8 mouse cellular contexts compared by ENCODE assay signal in genomic region chr11:101174389-101174745, GRCm38 (mm10). TPM values are rescaled to one million over a fixed set of nuclear protein-coding genes. Genes with fewer than 3 reads are reported as not detected.
DNase-seq lines count a peak whose midpoint lies in the region; ATAC-seq and TF ChIP-seq lines count a peak whose summit lies in the region.

No protein-coding gene starts in this region.

- no peak overlapping the region for H3K9ac ChIP-seq in limb, embryonic 11.5 days (ENCODE audit: low read length)
- H3K9ac ChIP-seq in stomach, embryonic 15.5 days = no peak overlapping the region

- peaks cover 28% of the 10 kb centered on the region for H3K4me1 ChIP-seq in cerebellum, adult 2 months (ENCODE audit: control insufficient read depth, insufficient read depth, low read length)
- H3K4me1 ChIP-seq in spleen, adult 2 months (ENCODE audit: control insufficient read depth, insufficient read depth, insufficient read length) = peaks cover 35% of the 10 kb centered on the region
- peaks cover 36% of the 10 kb centered on the region for H3K4me1 ChIP-seq in limb, embryonic 11.5 days (ENCODE audit: control insufficient read depth, insufficient read depth, low read length)
- H3K4me1 ChIP-seq in stomach, embryonic 15.5 days = peaks cover 46% of the 10 kb centered on the region

- H3K9me3 ChIP-seq in limb, embryonic 11.5 days (ENCODE audit: control insufficient read depth, low read length) = no peaks in the 10 kb centered on the region
- H3K9me3 ChIP-seq in stomach, embryonic 15.5 days = no peaks in the 10 kb centered on the region

- no peak for TF ChIP-seq CTCF in cerebellum, adult 2 months (IDR thresholded peaks at IDR 0.05; ENCODE audit: borderline replicate concordance, insufficient read depth, low read depth, low read length)
- no peak for TF ChIP-seq CTCF in spleen, adult 2 months (IDR thresholded peaks at IDR 0.05; ENCODE audit: extremely low read depth, insufficient read depth, insufficient read length, insufficient replicate concordance)

- no peaks in the 10 kb centered on the region for H3K27me3 ChIP-seq in cerebellum, adult 2 months (ENCODE audit: control insufficient read depth, insufficient read depth, low read length)
- peaks cover 26% of the 10 kb centered on the region for H3K27me3 ChIP-seq in spleen, adult 2 months (ENCODE audit: control insufficient read depth, insufficient read depth, low read length)
- peaks cover 72% of the 10 kb centered on the region for H3K27me3 ChIP-seq in limb, embryonic 11.5 days (ENCODE audit: control insufficient read depth, insufficient read depth, low read length)
- peaks cover 27% of the 10 kb centered on the region for H3K27me3 ChIP-seq in stomach, embryonic 15.5 days (replicated peaks)

- peak overlapping the region; percentile 53 for H3K4me2 ChIP-seq in limb, embryonic 11.5 days (ENCODE audit: low read depth, severe bottlenecking)
- H3K4me2 ChIP-seq in stomach, embryonic 15.5 days = peak overlapping the region; percentile 81

- H3K36me3 ChIP-seq in spleen, adult 2 months (ENCODE audit: control insufficient read depth, insufficient read depth, low read length) = no peaks in the 10 kb centered on the region
- no peaks in the 10 kb centered on the region for H3K36me3 ChIP-seq in limb, embryonic 11.5 days (ENCODE audit: control insufficient read depth, insufficient read depth, low read length)
- no peaks in the 10 kb centered on the region for H3K36me3 ChIP-seq in stomach, embryonic 15.5 days

- DNase-seq in cerebellum, adult 2 months = peak; percentile 63 to 68
- DNase-seq in cerebellum, adult 9-11 months = no peak
- DNase-seq in spleen, adult 2 months (ENCODE audit: low read depth in 1 of 2, low spot score in 2 of 2) = no peak
- no peak for DNase-seq in spleen, postnatal 4 days (ENCODE audit: low spot score in 2 of 2)
- DNase-seq in limb, embryonic 11.5 days (ENCODE audit: low spot score) = no peak
- DNase-seq in left cerebral cortex, postnatal 14 days (ENCODE audit: low spot score in 2 of 2) = no peak
- no peak for DNase-seq in embryo, embryonic 9.5 days (ENCODE audit: extremely low spot score)

- 8% methylated on average over 9 of the region's 9 CpGs for WGBS in cerebellum, adult 2 months
- WGBS in spleen, adult 2 months = 42% methylated on average over 9 of the region's 9 CpGs
- 27% methylated on average over 9 of the region's 9 CpGs for WGBS in limb, embryonic 11.5 days
- WGBS in stomach, embryonic 15.5 days = 31% methylated on average over 9 of the region's 9 CpGs

- ATAC-seq in limb, embryonic 11.5 days (ENCODE audit: insufficient number of reproducible peaks, low FRiP score, low TSS enrichment, low read depth) = no peak
- ATAC-seq in stomach, embryonic 15.5 days (ENCODE audit: insufficient read depth, low FRiP score, low read depth) = no peak

- peak overlapping the region; percentile 77 for H3K27ac ChIP-seq in cerebellum, adult 2 months (ENCODE audit: insufficient read depth, low read length)
- H3K27ac ChIP-seq in spleen, adult 2 months (ENCODE audit: insufficient read depth, low read length) = 0 out of 2 replicates have a peak overlapping the region, but pooled peaks have one; percentile 27
- no peak overlapping the region for H3K27ac ChIP-seq in limb, embryonic 11.5 days (replicated peaks; ENCODE audit: low read depth, low read length)
- H3K27ac ChIP-seq in stomach, embryonic 15.5 days = no peak overlapping the region

- intact Hi-C loops in left cerebral cortex, postnatal 14 days (cut with DNase I) = loop anchor here (5.0 to 10.0 kb wide), 2 partner anchors 50 to 77 kb away; partner anchors contain the start of gene Psmc3ip

- H3K4me3 ChIP-seq in cerebellum, adult 2 months (replicated peaks; ENCODE audit: insufficient read depth, low read depth, low read length) = peak overlapping the region; percentile 16
- no peak overlapping the region for H3K4me3 ChIP-seq in spleen, adult 2 months (ENCODE audit: extremely low read depth, insufficient read depth, insufficient read length)
- H3K4me3 ChIP-seq in limb, embryonic 11.5 days (ENCODE audit: low read depth, low read length) = peak overlapping the region; percentile 23
- peak overlapping the region; percentile 41 for H3K4me3 ChIP-seq in stomach, embryonic 15.5 days (replicated peaks)

- TF ChIP-seq POLR2A in cerebellum, adult 2 months (IDR thresholded peaks at IDR 0.05; ENCODE audit: borderline replicate concordance, insufficient read depth, low read length) = no peak
- TF ChIP-seq POLR2A in spleen, adult 2 months (IDR thresholded peaks at IDR 0.05; ENCODE audit: low read depth, low read length) = no peak

RNA-seq across cellular contexts. Expression of gene Ccr10, which starts 0.9 kb away (rescaled TPM):
- 0.82 and 1.0 TPM in 2 replicates for polyA plus RNA-seq in cerebellum, adult 2 months (2012; rRNA removed)
- 1.6 and 1.9 TPM in 2 replicates for polyA plus RNA-seq in spleen, adult 2 months (2012; rRNA removed)
- 0.13 TPM in 1 of 2 replicates, not detected in the other for polyA plus RNA-seq in limb, embryonic 11.5 days (2014; fragmentation: Nextera tagmentation; extraction: Ambion mirVana)
- polyA plus RNA-seq in stomach, embryonic 15.5 days (2015; fragmentation: Nextera tagmentation; extraction: Ambion mirVana) = 0.19 and 0.34 TPM in 2 replicates
- under 1 TPM; 0.19 to 0.26 TPM for total RNA-seq in left cerebral cortex, postnatal 14 days (2021)

RNA-seq across cellular contexts. Expression of gene Plekhh3, which starts 3.2 kb away (rescaled TPM):
- polyA plus RNA-seq in cerebellum, adult 2 months (2012; rRNA removed) = 67.6 and 71.0 TPM in 2 replicates
- polyA plus RNA-seq in spleen, adult 2 months (2012; rRNA removed) = 5.8 and 8.4 TPM in 2 replicates
- 2.6 and 4.1 TPM in 2 replicates for polyA plus RNA-seq in limb, embryonic 11.5 days (2014; fragmentation: Nextera tagmentation; extraction: Ambion mirVana)
- polyA plus RNA-seq in stomach, embryonic 15.5 days (2015; fragmentation: Nextera tagmentation; extraction: Ambion mirVana) = 19.7 and 23.5 TPM in 2 replicates
- total RNA-seq in left cerebral cortex, postnatal 14 days (2021) = 10 to 100 TPM in 1 of 2 experiments, 1 to 10 TPM in 1; 7.7 to 10.2 TPM

RNA-seq across cellular contexts. Expression of gene Cntnap1, which starts 4.0 kb away (rescaled TPM):
- 151 and 169 TPM in 2 replicates for polyA plus RNA-seq in cerebellum, adult 2 months (2012; rRNA removed)
- 1.3 and 1.4 TPM in 2 replicates for polyA plus RNA-seq in spleen, adult 2 months (2012; rRNA removed)
- 0.04 and 0.21 TPM in 2 replicates for polyA plus RNA-seq in limb, embryonic 11.5 days (2014; fragmentation: Nextera tagmentation; extraction: Ambion mirVana)
- polyA plus RNA-seq in stomach, embryonic 15.5 days (2015; fragmentation: Nextera tagmentation; extraction: Ambion mirVana) = 2.0 and 2.6 TPM in 2 replicates
- total RNA-seq in left cerebral cortex, postnatal 14 days (2021) = 100 to 1,000 TPM; 124 to 128 TPM

RNA-seq across cellular contexts. Expression of gene Tubg2, which starts 18.7 kb away (rescaled TPM):
- polyA plus RNA-seq in cerebellum, adult 2 months (2012; rRNA removed) = 44.3 and 47.8 TPM in 2 replicates
- polyA plus RNA-seq in spleen, adult 2 months (2012; rRNA removed) = 3.6 and 4.8 TPM in 2 replicates
- polyA plus RNA-seq in limb, embryonic 11.5 days (2014; fragmentation: Nextera tagmentation; extraction: Ambion mirVana) = 4.8 and 5.0 TPM in 2 replicates
- polyA plus RNA-seq in stomach, embryonic 15.5 days (2015; fragmentation: Nextera tagmentation; extraction: Ambion mirVana) = 3.4 and 3.8 TPM in 2 replicates
- total RNA-seq in left cerebral cortex, postnatal 14 days (2021) = 10 to 100 TPM; 49.0 to 49.5 TPM

RNA-seq across cellular contexts. Expression of gene Ezh1, which starts 51.9 kb away (rescaled TPM):
- 64.4 and 70.7 TPM in 2 replicates for polyA plus RNA-seq in cerebellum, adult 2 months (2012; rRNA removed)
- 28.3 and 30.9 TPM in 2 replicates for polyA plus RNA-seq in spleen, adult 2 months (2012; rRNA removed)
- 12.7 and 13.4 TPM in 2 replicates for polyA plus RNA-seq in limb, embryonic 11.5 days (2014; fragmentation: Nextera tagmentation; extraction: Ambion mirVana)
- polyA plus RNA-seq in stomach, embryonic 15.5 days (2015; fragmentation: Nextera tagmentation; extraction: Ambion mirVana) = 14.9 and 16.7 TPM in 2 replicates
- 10 to 100 TPM; 32.4 TPM for total RNA-seq in left cerebral cortex, postnatal 14 days (2021)

Comparison
In these comparisons a context has a peak if more than half of its experiments do, and no peak if none do; other contexts are left out.
1. DNase-seq: peak in cerebellum, adult 2 months (2 of 2); none in cerebellum, adult 9-11 months (single experiment), spleen, adult 2 months (0 of 2), spleen, postnatal 4 days (0 of 2), limb, embryonic 11.5 days (single experiment), left cerebral cortex, postnatal 14 days (0 of 2) and embryo, embryonic 9.5 days (single experiment).
2. H3K27ac ChIP-seq: peak in cerebellum, adult 2 months (single experiment) and spleen, adult 2 months (single experiment); none in limb, embryonic 11.5 days (single experiment) and stomach, embryonic 15.5 days (single experiment).
3. RNA of gene Cntnap1, which starts 4.0 kb away (polyA plus RNA-seq): 151 to 169 TPM in cerebellum, adult 2 months; 2.0 to 2.6 TPM in stomach, embryonic 15.5 days, 1.3 to 1.4 TPM in spleen, adult 2 months and 0.04 to 0.21 TPM in limb, embryonic 11.5 days; every median in the first group is over 10 times any median in the second.